Mouse (Mus musculus): ENCODE data around the gene Adora1. TPM values are rescaled to one million over a fixed set of nuclear protein-coding genes. Genes with fewer than 3 reads are reported as not detected.

The Adora1 gene
- total RNA-seq, 2 experiments from 2014 or later, result 0.20 to 0.31 TPM

DNA sequence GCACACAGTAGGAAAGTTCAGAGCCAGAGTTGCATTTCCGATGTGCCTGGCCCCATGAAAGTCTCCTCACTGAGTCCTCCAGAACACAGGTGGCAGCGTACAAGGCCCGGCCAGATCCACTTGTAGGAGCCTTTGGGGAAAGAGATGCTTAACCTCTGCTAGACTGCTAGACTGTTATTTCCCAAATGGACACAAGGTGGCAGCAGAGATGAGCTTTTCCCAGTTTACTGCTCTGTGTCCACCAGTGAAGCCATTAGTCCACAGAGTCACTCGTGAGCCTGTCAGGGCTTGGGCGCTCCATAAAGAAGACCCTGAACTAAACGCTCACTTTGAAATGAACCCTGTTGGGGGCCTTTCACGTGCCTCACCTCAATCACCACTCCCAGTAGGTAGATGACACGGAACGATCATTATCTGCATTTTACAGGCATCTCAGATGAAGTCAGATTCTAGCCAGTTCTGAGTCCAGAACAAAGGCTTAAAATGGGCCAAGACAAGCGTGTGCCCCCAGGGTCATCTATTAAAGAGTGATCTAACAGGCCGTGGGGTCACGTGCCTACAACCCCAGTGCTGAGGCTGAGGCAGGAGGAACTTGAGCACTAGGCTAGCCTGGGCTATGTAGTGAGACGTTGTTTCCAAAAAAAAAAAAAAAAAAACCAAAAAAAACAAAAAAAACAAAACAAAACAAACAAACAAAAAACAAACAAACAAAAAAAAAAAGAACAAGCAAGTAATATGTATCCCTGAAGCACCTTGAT lies 83.4 kb downstream of the Adora1 start:
- DNase-seq, result peak; percentile 75
- TF ChIP-seq CTCF (IDR thresholded peaks at IDR 0.05), result peak; percentile 84
- no peak overlapping the region for H3K27ac ChIP-seq
- intact Hi-C loops (cut with DNase I), result loop anchor here (1.0 to 2.0 kb wide), 4 partner anchors 50 to 180 kb away; partner anchors contain the start of gene Ppfia4
- H3K4me3 ChIP-seq, result no peak overlapping the region

DNA sequence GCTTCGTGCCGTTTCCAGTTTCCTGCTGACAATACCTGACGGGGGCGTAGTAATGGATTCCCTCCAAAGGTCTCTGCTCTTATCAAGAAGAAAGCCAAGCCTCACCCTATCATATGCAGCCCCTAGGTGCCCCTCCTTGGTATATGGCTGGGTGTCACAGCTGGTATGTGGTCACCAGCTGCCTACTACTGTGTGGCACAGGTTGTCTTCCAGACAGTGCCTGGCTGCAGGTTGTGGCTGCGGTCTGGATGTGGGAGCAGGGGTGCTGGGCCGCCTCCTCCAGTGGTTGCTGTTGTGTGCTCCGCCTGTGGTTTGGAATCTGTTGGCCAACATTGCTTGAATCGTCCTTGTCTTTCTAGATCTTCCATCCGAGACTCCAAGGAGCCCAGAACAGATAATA lies 84.5 kb downstream of the Adora1 start:
- DNase-seq, result no peak
- H3K4me3 ChIP-seq, result no peak overlapping the region
- intact Hi-C loops (cut with DNase I), result loop anchor here (1.0 to 2.0 kb wide), 3 partner anchors 94 to 182 kb away; partner anchors contain the start of gene Ppfia4
- H3K27ac ChIP-seq, result no peak overlapping the region
- no peak for TF ChIP-seq CTCF (IDR thresholded peaks at IDR 0.05)

DNA sequence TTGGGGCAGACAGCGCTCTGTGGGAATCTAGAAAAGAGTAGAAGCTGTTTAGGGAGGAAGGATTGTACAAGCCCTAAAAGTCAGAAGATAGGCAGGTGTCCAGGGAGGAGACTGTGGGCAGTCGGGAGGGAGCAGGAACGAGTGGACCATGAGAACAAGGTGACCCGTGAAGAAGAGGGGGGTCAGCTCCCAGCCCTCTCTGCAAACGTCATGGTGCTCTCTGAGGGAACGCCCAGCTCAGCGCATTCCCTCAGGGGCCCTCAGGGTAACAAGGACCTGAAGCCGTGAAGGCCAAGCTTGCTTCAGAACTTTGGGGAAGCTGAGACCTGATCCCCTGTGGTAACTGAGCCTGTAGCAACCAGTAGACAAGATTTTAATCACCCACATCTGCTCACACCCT lies 85.2 kb downstream of the Adora1 start:
- intact Hi-C loops (cut with DNase I), result loop anchor here (2.0 kb wide), 1 partner anchor 173 kb away; no protein-coding TSS in a partner anchor

More for the DNA sequence above, 85.2 kb downstream of the Adora1 start:
- H3K4me3 ChIP-seq, result no peak overlapping the region
- H3K27ac ChIP-seq, result no peak overlapping the region
- TF ChIP-seq CTCF (IDR thresholded peaks at IDR 0.05), result no peak
- DNase-seq, result no peak

Other genes with a start within 250 kb of the Adora1 start
- gene Fmod, start 198.2 kb downstream of the Adora1 start, total RNA-seq (2021), result 100 to 1,000 TPM in 1 of 2 experiments, 10 to 100 TPM in 1; 53.6 to 322 TPM
- gene Btg2, start 156.3 kb downstream of the Adora1 start, total RNA-seq (2021), result 10 to 100 TPM; 14.1 to 46.8 TPM
- gene Chit1, start 124.2 kb downstream of the Adora1 start, total RNA-seq (2021), result not detected
- 1 to 10 TPM; 1.8 to 6.9 TPM for gene Chil1, start 53.3 kb downstream of the Adora1 start, total RNA-seq (2021)
- 100 to 1,000 TPM; 192 to 318 TPM for gene Mybph, start 42.0 kb downstream of the Adora1 start, total RNA-seq (2021)
- gene Myog, start 54.6 kb upstream of the Adora1 start, total RNA-seq (2021), result 10 to 100 TPM; 11.6 to 34.5 TPM
- gene Ppfia4, start 97.5 kb upstream of the Adora1 start, total RNA-seq (2021), result under 1 TPM; 0.42 to 0.46 TPM
- 10 to 100 TPM; 12.3 to 12.4 TPM for gene Tmem183a, start 126.5 kb upstream of the Adora1 start, total RNA-seq (2021)
- not detected for gene 4933406M09Rik, start 150.5 kb upstream of the Adora1 start, total RNA-seq (2021)
- 10 to 100 TPM; 82.3 to 84.1 TPM for gene Cyb5r1, start 170.1 kb upstream of the Adora1 start, total RNA-seq (2021)
- 100 to 1,000 TPM; 163 to 196 TPM for gene Adipor1, start 179.9 kb upstream of the Adora1 start, total RNA-seq (2021)
- 10 to 100 TPM; 17.9 to 20.6 TPM for gene Klhl12, start 220.1 kb upstream of the Adora1 start, total RNA-seq (2021)